Mouse (Mus musculus) right cerebral cortex, postnatal 10 days (tissue): Measurements from ENCODE around the gene Aldh16a1.

Experiments used
- DNase-seq, 2 experiments: peaks; one replicate each; pipeline ENCODE4 v3.0.0; 2021; ENCODE audit warnings: low spot score in 2 of 2

Gene Aldh16a1

DNA sequence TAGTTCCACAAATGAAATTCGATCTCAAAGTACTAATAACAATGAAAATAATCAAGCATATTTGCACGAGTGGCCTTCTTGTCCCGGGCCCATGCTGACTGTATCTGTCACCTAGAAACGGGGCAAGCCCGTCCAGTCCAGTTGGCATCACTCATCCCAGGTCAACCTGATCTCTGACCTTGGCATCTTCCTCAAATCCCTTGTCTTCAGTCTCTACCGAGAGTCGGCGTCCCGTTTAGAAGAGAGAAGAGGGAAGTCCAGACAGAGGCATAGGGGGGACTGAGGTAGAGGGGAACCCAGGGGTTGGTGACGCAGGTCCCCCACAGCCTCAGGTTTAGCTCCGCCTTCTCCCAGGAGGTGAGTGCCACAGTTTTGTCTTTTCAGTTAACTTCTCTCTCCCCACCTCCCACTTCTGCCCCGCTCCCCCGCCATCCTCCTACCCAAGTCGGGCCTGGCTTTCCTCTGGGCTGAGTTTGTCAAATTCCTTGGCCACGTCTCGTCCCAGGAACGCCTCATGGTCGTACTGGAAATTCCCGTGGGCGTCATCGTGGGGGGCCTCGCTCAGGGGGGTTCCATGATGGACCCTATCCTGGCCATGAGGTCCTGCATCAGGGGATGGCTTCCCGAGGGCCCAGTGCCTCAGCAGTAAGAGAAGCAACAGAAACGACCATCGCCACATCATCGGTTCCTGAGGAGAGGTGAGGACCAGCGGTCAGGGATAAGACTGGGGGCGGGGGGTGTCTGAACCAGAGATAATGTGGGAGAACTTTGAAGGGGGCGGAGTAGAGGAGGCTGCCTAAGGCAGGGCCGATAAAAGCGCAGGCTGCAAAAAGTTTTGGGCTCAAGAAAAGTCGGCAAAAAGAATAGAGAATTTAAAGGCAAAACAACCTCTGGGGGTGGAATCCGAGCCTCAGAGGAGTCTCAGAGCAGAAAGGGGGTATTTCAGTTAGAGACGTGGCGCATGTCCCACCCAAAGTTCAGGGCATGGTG, 63.1 kb downstream of the Aldh16a1 start:
- no peak for DNase-seq
